Mouse (Mus musculus): ENCODE measurements around the gene Dot1l.

DNA sequence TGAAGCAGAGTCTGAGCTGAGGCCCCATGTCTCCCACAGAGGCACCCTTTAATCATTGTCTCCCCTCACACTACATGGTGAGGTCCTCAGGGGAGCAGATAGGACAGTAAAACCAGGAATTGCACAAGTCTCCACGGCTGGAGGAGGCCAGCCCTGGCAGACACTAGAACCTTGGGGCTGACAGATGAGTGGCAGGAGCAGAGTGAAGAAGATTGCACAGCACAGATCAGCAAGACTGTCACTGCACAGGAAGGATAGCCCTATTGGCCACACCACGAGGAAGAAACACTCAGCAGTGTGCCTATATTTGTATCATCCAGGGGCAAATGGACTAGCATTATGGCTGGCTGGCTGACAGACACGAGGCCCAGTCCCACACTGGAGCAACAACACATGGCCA, 44.2 kb upstream of the Dot1l start:
- TF ChIP-seq POLR2A (IDR thresholded peaks at IDR 0.05; ENCODE audit: insufficient read length, low read depth): no peak
- no peak for TF ChIP-seq SRF (IDR thresholded peaks at IDR 0.05; ENCODE audit: control insufficient read depth, insufficient read length, low read depth)
- TF ChIP-seq E2F4 (IDR thresholded peaks at IDR 0.05; ENCODE audit: insufficient read depth): no peak
- TF ChIP-seq REST (IDR thresholded peaks at IDR 0.05; ENCODE audit: insufficient read depth, insufficient read length): no peak
- no peak for TF ChIP-seq CEBPB (IDR thresholded peaks at IDR 0.05; ENCODE audit: insufficient read depth, poor library complexity, severe bottlenecking)
- no peak for TF ChIP-seq POLR2AphosphoS2 (IDR thresholded peaks at IDR 0.05; ENCODE audit: insufficient read length, low read depth)
- TF ChIP-seq USF1 (IDR thresholded peaks at IDR 0.05; ENCODE audit: low read depth): no peak
- TF ChIP-seq TCF12 (IDR thresholded peaks at IDR 0.05; ENCODE audit: insufficient read depth, poor library complexity, severe bottlenecking): no peak
- TF ChIP-seq MYOG (IDR thresholded peaks at IDR 0.05; ENCODE audit: control insufficient read depth in 1 of 3, insufficient read depth in 1 of 3, insufficient read length in 2 of 3, low read depth in 2 of 3): no peak
- TF ChIP-seq MAX (IDR thresholded peaks at IDR 0.05; ENCODE audit: low read depth): no peak
- TF ChIP-seq MYOD1 (IDR thresholded peaks at IDR 0.05; ENCODE audit: control insufficient read depth in 1 of 3, insufficient read length in 2 of 3, low read depth in 2 of 3): no peak
